Mouse (Mus musculus) heart, postnatal 25 days (tissue): ENCODE measurements around the gene Traf1. TPM values are rescaled to one million over a fixed set of nuclear protein-coding genes. Genes with fewer than 3 reads are reported as not detected.

ENCODE experiments used
- DNase-seq: peaks from one replicate; pipeline ENCODE4 v3.0.0; 2022; ENCODE audit warnings: low spot score
- intact Hi-C: fragments of 180-260 bp; cut with DNase I; formaldehyde crosslinking; loops from one replicate; pipeline ENCODE4 v1.15.1; 2025
- total RNA-seq, 2 experiments: library from RNA; stranded (reverse); gene quantifications; 2 replicates each; pipeline ENCODE4 v1.2.3; 2021

Traf1 gene
- total RNA-seq, 2 experiments from 2014 or later = 1.0 to 1.3 TPM

DNA sequence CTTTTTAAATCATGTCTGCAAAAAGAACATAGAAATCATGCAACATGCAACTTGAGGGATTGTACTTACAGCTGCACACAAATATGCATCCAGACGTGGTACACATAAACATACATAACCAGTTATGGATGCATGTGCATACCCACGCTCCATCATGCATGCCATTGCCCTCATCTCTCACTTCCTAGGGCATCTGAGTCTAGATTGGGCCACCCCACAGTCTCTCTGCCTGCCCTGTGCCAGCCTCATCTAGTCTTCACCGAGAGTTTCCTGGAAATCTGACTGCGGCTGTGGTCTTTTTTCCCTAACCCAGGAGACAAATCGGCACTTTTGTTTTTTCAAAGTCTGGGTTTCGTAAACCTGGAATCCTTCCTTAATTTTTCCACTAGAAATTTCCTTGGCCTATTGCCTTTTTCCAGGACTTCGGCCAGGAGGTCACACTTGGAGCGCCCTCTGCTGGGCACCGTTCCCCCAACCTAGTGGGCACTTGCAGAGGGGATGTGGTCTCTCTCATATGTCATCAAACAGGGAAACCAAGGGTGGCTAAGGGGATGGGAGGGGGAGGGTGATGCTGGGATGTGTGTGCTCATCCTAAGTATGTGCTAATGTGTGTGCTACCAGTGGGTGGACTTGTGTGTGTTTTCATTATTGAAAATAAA lies 8.6 kb upstream of the Traf1 start:
- DNase-seq = peak; percentile 51
- intact Hi-C loops = loop anchor here (1.0 to 5.0 kb wide), 3 partner anchors 68 to 298 kb away; no protein-coding TSS in a partner anchor

DNA sequence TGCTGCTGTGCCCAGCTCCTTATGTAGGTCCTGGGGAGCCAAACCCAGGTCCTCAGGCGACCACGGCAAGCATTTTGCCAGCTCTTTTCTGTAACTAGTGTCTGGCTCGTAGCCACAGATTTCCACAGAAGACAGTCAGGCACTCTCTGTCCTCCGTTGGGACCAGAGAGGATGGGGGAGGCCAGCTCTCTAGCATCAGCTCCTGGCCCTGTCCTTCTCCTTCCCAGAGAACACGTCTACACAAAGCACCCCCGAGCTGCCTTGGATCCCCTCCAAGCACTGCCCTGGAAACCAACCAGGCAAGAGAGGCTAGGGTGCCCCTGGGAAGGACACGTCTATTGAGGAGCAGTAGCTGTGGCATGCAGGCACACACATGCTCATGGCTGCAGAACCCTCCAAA lies 7.6 kb upstream of the Traf1 start:
- intact Hi-C loops = no loop called here
- no peak for DNase-seq

DNA sequence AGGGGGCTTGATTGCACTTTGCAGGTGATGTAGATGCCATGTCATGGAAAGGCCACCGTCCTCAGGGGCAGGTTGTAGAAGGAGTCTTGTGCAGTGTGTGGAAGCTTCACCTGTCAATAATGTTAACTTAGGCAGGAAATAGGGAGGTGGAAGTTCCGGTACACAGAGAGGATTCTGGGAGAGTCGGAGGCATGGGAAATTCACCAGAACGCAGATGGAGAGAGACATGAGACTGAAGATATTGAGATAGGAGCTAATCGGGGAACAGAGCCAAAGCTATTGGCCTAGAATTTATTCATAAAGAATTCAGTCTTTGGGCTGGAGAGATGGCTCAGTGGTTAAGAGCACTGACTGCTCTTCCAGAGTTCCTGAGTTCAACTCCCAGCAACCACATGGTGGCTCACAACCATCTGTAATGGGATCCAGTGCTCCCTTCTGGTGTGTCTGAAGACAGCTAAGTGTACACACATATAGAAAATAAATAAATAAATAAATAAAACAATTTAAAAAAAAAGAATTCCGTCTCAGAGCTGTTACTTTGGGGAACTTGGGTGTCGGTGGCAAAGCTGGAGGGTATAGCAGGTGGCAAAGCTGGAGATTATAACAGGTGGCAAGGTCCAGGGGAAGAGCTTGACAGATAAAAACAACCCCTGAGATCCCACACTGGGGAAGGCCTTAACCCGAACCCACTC lies 4.8 kb upstream of the Traf1 start:
- DNase-seq = no peak
- intact Hi-C loops = no loop called here

DNA sequence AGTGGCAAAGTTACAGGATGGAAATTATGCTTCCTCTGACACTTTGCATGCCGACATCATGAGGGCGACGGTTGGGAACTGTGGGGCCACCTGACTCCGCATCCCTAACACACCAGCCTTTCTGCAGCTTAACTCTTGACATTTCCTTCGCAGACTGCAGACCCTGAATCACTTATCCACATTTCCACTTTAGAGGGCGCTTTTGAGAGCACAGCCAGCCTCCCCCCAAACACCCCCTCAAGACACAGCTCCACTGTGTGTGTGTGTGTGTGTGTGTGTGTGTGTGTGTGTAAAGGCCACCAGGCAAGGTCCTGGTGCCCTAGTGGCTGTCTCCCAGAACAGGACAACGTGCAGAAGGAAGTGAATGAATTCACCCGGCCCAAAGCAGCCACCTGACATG lies 4.2 kb upstream of the Traf1 start:
- intact Hi-C loops = no loop called here

DNA sequence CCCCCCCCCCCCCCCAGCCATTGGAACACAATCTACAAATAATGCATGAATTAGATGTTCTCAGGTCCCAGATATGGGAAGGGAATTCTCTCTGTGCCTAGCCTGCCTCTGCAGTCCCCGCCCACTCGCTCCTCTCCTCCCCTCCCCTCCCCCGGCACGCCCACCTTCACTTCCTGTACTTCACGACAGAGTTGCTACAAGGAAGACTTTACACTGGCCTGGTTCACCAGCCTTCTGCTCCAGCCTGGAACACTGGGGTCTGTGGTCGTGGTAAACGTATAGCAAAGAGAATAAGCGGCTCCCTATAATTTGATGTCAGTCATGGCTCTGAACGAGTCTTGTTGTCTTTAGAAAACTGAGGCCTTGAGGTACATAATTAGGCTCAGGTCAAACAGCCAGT lies 3.7 kb upstream of the Traf1 start:
- intact Hi-C loops = no loop called here
- DNase-seq = no peak

More for the DNA sequence above, 4.2 kb upstream of the Traf1 start:
- DNase-seq = no peak

DNA sequence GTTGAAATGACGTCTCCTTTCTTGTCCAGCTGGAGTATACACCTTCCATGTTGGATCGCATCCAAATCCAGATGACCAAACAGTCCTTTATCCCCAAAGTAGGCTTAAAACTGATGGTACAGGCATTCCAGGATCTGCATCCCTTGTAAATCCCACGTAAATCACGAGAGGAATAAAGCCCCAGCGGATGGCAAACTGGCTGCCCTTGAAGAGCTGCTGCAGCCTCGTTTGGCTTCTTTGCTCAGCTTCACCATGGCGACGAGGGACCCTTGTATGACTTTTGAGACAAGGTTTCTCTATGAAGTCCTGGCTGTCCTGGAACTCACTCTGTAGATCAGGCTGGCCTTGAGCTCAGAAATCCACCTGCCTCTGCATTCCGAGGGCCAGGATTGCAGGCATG lies 3.1 kb upstream of the Traf1 start:
- intact Hi-C loops = no loop called here
- DNase-seq = no peak

DNA sequence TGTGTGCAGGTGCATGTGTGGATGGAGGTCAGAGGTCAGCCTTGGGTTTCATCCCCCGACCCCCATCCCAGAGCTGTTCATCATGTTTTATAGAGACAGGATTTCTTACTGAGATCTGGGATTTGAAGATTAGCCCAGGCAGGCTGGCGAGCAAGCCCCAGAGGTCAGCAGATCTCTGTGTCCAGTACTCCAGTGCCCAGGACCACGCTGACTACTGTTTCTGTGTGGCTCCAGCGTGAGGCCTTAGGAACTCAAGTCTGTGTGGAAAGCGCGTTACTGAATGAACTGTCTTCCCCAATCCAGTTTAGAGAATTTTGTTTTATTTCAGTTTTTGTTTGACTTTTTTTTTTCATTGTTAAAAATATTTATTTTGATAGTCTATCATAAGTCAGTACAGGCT lies 2.7 kb upstream of the Traf1 start:
- intact Hi-C loops = no loop called here
- no peak for DNase-seq

DNA sequence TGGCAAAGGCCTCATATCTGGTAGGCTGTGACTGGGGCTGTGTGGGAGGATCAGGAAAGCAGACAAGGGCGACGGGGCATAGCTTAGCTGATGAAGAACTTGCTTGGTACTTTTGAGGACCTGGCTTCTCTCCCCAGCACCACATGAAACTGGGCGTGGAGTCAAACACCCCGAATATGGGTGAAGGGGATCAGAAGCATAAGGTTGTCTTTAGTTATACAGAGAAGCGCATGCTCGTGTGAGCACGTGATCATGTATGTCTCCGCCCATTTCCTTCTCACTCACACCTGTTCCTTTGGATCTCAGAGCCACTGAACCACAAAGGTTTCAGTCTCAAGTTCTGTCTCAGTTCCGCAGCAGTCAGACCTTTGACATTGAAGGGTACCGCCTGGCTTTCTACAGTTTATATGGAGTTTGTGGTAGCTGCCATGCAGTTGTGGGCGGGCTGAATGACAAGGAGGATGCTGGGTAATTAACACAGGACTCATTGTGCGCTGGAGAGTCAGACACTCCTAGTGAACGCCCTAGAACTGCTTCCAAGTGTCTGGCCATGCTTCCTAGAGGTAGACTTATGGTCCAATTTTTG lies 1.9 kb upstream of the Traf1 start:
- intact Hi-C loops = no loop called here
- DNase-seq = no peak

DNA sequence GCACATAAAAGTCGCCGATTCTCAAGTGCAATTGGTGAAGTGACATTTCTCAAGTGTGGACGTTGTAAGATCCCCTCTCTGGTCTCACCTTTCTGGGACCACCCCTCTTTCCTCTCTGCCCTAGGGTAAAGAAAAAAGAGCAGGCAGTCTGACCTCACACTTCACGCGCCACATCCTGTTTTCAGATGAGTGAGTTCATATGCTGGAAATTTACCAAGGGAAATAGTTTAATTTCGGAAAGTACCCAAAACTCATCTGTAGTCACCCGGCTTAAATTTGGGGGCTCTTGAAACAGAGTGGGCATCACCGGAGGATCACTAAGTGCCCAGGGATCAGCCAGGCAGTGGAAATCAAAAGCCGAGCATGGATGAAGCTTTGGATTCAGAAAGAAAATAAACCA lies 1.3 kb upstream of the Traf1 start:
- no peak for DNase-seq
- intact Hi-C loops = no loop called here

DNA sequence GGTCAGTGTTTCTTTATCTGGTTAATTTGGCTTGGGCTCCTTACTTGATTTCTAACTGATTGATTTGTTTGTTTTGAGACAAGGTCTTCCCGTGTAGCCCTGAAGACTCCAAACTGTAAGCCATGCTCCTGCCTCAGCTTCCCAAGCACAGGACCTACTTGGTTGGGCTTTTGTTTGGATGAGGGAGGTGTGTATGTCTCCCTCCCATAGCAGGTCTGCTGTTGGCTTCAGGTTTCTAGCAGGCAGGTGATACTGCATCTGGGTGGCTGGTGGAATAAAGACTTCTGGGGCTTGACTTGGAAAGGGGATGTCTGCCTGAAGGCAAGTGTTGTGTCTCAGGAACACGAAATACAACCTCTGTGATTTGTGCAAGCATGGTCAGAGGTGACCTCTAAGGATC lies 639 bp upstream of the Traf1 start:
- intact Hi-C loops = no loop called here
- DNase-seq = no peak

DNA sequence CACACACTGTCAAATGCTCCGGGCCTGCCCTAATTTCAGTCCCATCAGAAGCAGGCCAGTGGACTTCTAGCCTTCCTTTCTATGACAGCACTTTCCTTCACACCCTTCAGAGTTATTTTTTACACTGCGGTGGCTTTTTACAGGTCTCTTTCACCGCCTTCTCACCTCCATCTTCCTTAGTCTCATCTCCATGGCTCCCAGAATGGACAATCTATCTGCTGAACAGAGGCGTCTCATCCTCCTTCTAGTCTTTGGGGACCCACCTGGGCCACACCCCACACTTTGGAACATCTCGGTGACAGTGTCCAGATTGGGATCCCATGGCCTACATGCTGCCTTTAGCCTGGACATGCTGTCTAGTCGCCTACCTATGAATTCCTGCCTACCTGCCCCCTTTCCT lies 606 bp downstream of the Traf1 start:
- no peak for DNase-seq
- intact Hi-C loops = no loop called here

DNA sequence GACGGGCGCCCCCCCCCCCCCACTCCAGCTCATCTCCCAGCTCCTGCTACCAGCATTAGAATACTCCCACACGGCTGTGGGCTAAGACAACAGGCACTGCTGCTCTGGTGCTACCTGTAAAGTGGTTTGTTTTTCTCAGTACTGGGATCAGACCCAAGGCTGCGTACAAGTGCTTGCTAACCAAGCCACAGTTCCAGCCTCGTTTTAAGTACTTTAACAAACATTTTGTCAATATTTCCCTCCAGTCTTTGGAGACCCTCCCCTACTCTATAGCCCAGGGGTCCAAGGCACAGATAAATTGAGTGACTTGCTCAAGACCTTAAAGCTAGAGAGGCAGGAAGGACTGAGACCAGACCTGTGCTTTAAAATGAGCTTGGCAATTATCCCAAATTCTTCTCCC lies 1.1 kb downstream of the Traf1 start:
- no peak for DNase-seq
- intact Hi-C loops = no loop called here

DNA sequence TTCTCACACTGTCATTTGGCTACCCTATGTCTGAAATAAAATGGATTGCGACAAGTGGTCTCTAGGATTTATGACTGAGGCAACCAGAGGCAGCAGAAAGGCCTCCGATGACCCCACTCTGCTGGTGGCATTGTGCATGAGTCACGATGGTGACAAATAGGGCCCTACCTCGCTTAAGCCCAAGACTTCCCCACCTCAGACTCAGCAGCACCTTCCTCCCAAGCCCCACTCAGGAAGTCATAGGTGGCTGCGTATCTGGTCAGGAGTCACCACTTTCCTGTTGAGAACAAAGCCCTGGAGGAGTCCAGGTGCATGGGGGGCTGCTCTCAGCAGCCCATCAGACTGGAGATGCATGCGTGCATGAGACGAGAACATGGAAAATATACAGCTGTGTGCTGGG lies 3.0 kb downstream of the Traf1 start:
- no peak for DNase-seq
- intact Hi-C loops = no loop called here

DNA sequence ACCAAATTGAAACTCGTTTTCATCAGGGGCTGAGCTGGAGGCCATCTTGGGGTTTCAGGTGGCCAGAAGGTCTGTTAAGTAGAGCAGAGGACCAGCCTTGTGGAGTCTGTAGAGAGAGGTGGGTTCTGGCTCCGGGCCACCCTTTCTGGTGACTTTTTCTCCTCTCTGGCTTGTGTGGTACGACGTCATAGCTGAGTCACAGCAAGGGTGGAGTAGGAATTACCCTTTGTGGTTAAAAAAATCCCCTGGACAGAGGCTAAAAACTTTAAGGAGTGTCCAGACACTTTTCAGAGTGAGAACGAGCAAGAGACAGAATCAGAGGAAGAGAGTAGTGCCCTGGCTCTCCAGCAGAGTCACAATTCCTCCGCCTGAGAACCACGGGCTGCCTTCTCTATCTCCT lies 3.5 kb downstream of the Traf1 start:
- intact Hi-C loops = no loop called here
- DNase-seq = no peak

DNA sequence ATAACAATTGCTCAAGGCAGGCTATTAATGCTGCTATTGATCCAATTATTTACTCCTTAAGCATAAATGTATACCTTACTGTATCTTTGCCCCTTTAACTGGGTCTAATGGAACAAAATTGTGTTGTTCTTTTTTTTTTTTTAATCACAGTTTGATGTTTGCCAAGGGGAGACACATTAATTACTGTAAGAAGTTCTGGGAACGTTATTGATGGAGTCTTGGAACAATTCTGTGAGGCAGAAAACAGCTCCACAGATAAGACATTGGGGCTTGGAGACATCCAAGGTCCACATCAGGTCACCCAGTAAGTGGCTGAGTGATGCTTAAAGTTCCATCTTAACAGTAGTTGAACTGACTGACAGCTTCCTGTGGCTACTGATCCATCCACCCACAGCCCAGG lies 4.2 kb downstream of the Traf1 start:
- no peak for DNase-seq
- intact Hi-C loops = no loop called here

DNA sequence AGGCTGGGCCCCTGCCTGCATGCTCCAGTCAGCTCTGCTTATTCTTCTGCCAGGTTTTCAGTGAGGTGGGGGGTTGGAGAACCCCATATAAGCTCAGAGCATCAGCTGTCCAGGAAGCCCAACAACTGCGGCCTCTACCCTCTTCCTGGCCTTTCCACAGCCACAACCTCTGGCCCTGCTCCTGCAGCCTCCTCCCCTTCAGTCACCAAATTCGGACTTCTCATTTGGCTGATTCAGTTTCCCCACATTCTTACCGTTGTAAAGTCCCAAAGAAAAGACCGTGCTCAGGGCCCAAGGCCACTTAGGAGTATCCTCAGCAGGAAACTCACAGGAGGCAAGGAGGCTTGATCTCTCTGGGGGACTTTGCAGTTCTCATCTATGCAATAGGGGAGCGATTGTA lies 4.6 kb downstream of the Traf1 start:
- DNase-seq = no peak
- intact Hi-C loops = no loop called here

DNA sequence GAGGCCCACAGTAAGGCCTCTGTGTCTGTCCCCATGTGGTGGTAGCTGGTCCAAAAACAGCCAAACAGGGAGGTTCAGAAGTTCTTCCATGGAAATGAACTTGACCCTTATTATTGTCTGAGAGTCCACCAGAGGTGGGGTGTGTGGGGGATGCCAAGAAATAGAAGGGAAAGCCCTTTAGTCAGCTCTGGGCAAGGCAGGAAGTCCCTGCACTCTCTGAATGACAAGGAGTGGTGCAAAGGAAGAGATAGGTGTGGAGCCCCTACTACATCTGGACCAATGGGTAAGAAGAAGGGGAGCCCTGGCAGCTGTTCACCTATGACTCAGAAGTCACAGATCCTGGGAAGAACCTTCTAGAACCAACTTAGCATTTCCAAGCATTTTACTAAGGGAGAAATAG lies 7.2 kb downstream of the Traf1 start:
- no peak for DNase-seq
- intact Hi-C loops = no loop called here

DNA sequence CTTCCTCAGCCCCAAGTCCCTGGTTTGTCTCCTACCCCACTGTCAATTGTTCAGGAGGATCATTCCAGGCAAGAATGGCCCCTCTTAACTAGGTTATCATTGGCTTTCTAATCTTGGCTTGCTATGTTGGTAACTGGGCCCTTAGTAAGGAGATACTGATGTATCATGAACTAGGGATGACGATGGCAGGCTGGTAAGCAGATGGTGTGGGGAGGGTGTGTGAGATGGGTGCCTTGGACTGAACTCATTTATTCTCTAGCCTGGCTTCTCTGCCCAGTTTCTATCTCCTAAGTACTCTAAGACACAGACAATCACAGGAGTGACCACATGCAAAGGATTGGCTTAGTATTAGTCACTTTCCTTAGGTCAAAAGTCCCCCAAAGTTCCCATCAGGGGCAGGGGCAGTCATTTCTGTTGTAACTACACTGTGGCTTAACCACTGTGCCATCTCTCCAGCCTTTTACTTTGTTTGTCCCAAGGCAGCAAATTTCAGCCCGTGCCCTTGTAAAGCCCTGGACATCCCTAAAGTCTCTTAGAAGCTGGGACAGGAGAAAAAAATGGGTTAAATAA lies 7.9 kb downstream of the Traf1 start:
- intact Hi-C loops = no loop called here
- no peak for DNase-seq

DNA sequence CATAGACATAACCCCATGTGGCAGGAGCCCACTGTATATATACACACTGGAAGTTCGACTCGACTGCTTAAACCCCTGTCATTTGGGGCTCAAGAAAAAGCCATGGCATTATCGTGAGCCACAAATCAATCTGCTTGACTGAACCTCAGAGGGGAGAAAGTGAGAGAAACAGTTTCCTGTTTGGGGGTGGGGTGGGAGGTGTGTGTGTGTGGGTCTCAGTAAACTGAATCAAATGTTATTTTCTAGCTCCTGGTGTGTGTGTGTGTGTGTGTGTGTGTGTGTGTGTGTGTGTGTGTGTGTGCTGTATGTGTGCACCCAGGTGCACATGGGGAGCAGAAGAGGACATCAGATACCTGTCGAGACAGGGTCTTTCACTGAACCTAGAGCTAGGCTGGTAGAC lies 8.6 kb downstream of the Traf1 start:
- intact Hi-C loops = no loop called here
- DNase-seq = no peak

DNA sequence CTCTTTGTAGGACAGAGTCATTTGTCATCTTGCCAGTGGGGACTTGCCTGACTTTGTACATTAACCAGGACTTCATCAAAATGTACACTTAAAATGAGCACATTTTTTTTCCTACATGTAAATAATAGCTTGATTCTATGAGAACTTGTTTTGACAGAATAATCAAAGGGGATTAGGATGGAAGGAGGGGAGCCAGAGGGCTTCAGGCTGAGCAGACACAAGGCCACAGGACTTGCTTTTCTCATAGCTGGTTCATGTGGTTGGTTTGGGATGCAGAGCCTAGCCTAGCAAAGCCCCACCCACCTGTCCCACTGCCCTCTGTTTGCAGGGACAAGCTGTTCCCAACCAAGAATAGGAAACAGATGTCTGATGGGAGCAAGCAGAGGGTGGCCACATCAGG lies 10.1 kb downstream of the Traf1 start:
- intact Hi-C loops = no loop called here
- no peak for DNase-seq

DNA sequence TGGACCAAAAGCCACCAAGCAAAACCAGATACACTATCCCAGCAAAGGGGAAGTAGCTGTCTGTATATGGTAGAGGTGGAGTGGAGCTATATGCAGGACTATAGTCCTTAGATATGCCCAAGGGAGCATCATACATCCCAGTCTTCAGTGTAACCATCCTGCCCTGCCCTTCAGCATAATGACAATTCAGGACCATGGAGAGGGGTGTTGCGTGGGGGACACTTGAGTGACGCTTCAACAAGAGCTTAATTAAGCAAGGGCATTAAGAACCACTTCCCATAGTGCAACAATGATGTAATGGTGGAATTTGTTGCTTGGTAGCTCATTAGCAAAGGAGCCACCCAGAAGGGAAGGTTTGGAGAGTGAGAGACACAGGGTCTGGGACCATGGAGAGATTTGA lies 12.9 kb downstream of the Traf1 start:
- intact Hi-C loops = no loop called here
- DNase-seq = no peak
